ENCODE assay signal across 9 mouse cellular contexts in the genomic region with DNA sequence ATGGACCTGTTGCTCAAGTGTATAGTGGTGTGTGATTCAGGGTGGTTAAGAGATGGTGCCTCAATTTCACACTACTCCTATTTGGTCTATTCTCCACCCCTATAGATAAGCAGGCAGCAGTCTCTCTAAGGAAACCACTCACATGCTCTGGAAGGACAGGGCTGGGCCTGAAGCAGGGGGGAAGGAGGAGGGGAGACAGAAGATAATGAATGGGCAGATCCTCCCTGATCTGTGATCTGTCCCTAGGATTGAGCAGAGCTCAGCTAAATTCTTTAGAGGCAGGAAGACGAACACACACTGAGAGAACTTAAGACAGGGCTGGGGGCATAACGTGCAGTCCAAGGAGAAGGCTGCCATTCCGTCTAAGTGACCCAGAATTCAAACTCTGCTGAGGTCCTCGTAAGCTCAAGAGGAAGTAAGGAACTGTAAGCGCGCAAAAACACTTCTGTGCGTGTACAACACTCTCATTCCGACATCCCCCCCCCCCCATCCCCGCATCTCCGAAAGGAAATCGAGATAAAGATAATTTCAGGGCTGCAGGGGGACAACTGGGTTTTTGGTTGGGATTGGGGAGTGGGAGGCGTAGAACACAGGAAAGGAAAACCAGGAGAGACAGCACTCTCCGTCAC. TPM values are rescaled to one million over a fixed set of nuclear protein-coding genes. Genes with fewer than 3 reads are reported as not detected.
DNase-seq lines count a peak whose midpoint lies in the region; ATAC-seq and TF ChIP-seq lines count a peak whose summit lies in the region.
"Had no signal": no experiment of that assay in that cellular context is flagged by ENCODE, and none has a peak within 500 bp of the region (broad histone marks: within the 10 kb centered on the region; RNA-seq: fewer than 3 reads in every experiment).

No protein-coding gene starts in this region.

- H3K27ac ChIP-seq in gastrocnemius, adult 2 months = peak overlapping the region; percentile 95
- no peak overlapping the region for H3K27ac ChIP-seq in limb, embryonic 12.5 days
- peak overlapping the region; percentile 71 for H3K27ac ChIP-seq in small intestine, adult 2 months (ENCODE audit: insufficient read depth, low read depth, low read length)

- ATAC-seq in erythroid progenitor cell, adult 5-6 weeks (replicated peaks; ENCODE audit: low FRiP score, poor library complexity, severe bottlenecking) = peak; percentile 64
- no peak for ATAC-seq in limb, embryonic 12.5 days (ENCODE audit: insufficient number of reproducible peaks, insufficient read depth, low FRiP score, low TSS enrichment, low read depth)

- peaks cover 53% of the 10 kb centered on the region for H3K79me3 ChIP-seq in C2C12 (ENCODE audit: low read depth)

- no peaks in the 10 kb centered on the region for H3K9me3 ChIP-seq in limb, embryonic 12.5 days

- no peak for TF ChIP-seq POLR2A in small intestine, adult 2 months (IDR thresholded peaks at IDR 0.05; ENCODE audit: low read depth, low read length)

- peaks cover 21% of the 10 kb centered on the region for H3K36me3 ChIP-seq in C2C12 (ENCODE audit: control insufficient read depth, insufficient read depth)
- H3K36me3 ChIP-seq in limb, embryonic 12.5 days = peaks cover 16% of the 10 kb centered on the region
- peaks cover 4% of the 10 kb centered on the region; the same call in 1 of the 2 replicates for H3K36me3 ChIP-seq in small intestine, adult 2 months (ENCODE audit: control insufficient read depth, insufficient read depth, low read length)

- H3K9ac ChIP-seq in limb, embryonic 12.5 days (replicated peaks) = peak overlapping the region; percentile 92

- peak overlapping the region; percentile 98 for H3ac ChIP-seq in C2C12 (ENCODE audit: control insufficient read depth, insufficient read length, low read depth)

- H3K27me3 ChIP-seq in C2C12 (ENCODE audit: control insufficient read depth, insufficient read depth, insufficient read length) = no peaks in the 10 kb centered on the region
- peaks cover 6% of the 10 kb centered on the region for H3K27me3 ChIP-seq in limb, embryonic 12.5 days
- H3K27me3 ChIP-seq in small intestine, adult 2 months (ENCODE audit: control insufficient read depth, insufficient read depth, low read length) = no peaks in the 10 kb centered on the region
- H3K27me3 ChIP-seq: Patski had no signal

- DNase-seq in gastrocnemius, adult 2 months = no peak
- DNase-seq in gastrocnemius, postnatal 14 days = no peak
- no peak for DNase-seq in right cerebral cortex, postnatal 14 days
- no peak for DNase-seq in gastrocnemius, postnatal 36 days

- H3K79me2 ChIP-seq in C2C12 (ENCODE audit: control insufficient read depth, insufficient read depth) = peaks cover 59% of the 10 kb centered on the region

- peaks cover 10% of the 10 kb centered on the region for H3K4me1 ChIP-seq in limb, embryonic 12.5 days (replicated peaks)
- peaks cover 18% of the 10 kb centered on the region for H3K4me1 ChIP-seq in small intestine, adult 2 months (ENCODE audit: control insufficient read depth, insufficient read depth, insufficient read length, low read length)

- no peak for TF ChIP-seq CTCF in gastrocnemius, adult 2 months (IDR thresholded peaks at IDR 0.05)
- TF ChIP-seq CTCF in C2C12 (IDR thresholded peaks at IDR 0.05; ENCODE audit: control insufficient read depth, insufficient read depth, insufficient read length) = no peak
- no peak; the same call in 1 of the 2 replicates for TF ChIP-seq CTCF in small intestine, adult 2 months (IDR thresholded peaks at IDR 0.05; ENCODE audit: extremely low read depth, insufficient read length, insufficient replicate concordance, low read depth, low read length)

- WGBS in limb, embryonic 12.5 days = 2% methylated on average over 13 of the region's 13 CpGs
- under 1% methylated on average over 13 of the region's 13 CpGs for WGBS in small intestine, adult 2 months

- H3K4me3 ChIP-seq in gastrocnemius, adult 2 months = peak overlapping the region; percentile 92
- peak overlapping the region; percentile 99 for H3K4me3 ChIP-seq in C2C12 (ENCODE audit: insufficient read depth, poor library complexity, severe bottlenecking)
- H3K4me3 ChIP-seq in limb, embryonic 12.5 days (replicated peaks) = peak overlapping the region; percentile 94
- peak overlapping the region; percentile 92 for H3K4me3 ChIP-seq in small intestine, adult 2 months (ENCODE audit: low read depth, low read length)

- H3K4me2 ChIP-seq in limb, embryonic 12.5 days = peak overlapping the region; percentile 92

- intact Hi-C loops in gastrocnemius, adult 2 months (cut with DNase I) = no loop called here
- intact Hi-C loops in gastrocnemius, postnatal 14 days (cut with DNase I; ENCODE audit: low total_unique reads) = no loop called here
- intact Hi-C loops in gastrocnemius, postnatal 36 days (cut with DNase I) = no loop called here

TF ChIP-seq in C2C12, 6 proteins besides CTCF, POLR2A, EP300 and RAD21:
- TF ChIP-seq FOSL1 (IDR thresholded peaks at IDR 0.05; ENCODE audit: insufficient read depth, low read length, poor library complexity, severe bottlenecking) = no peak
- TF ChIP-seq MAX (IDR thresholded peaks at IDR 0.05) = no peak
- TF ChIP-seq MYOD1 (IDR thresholded peaks at IDR 0.05; ENCODE audit: control insufficient read depth, insufficient read length, low read depth) = no peak
- TF ChIP-seq CEBPB (IDR thresholded peaks at IDR 0.05; ENCODE audit: low read depth) = no peak
- no peak for TF ChIP-seq MYOG (IDR thresholded peaks at IDR 0.05; ENCODE audit: control insufficient read depth, extremely low read depth, insufficient read length)
- no peak for TF ChIP-seq USF1 (IDR thresholded peaks at IDR 0.05; ENCODE audit: low read depth)

RNA-seq across cellular contexts. Expression of a gene that starts 0.8 kb away (rescaled TPM):
- 10 to 100 TPM; 37.6 to 40.9 TPM for total RNA-seq in gastrocnemius, adult 2 months (2021)
- total RNA-seq in gastrocnemius, postnatal 14 days (2021) = 10 to 100 TPM; 49.1 to 49.4 TPM
- polyA plus RNA-seq in C2C12 (2012; fragmentation: generic; extraction: Trizol) = 136 TPM
- 99.8 and 136 TPM in 2 replicates for total RNA-seq in erythroid progenitor cell, adult 5-6 weeks (2015; ENCODE audit: low replicate concordance)
- 80.2 and 110 TPM in 2 replicates for total RNA-seq in erythroid progenitor cell, adult 5-6 weeks (2017; ENCODE audit: low replicate concordance)
- 14.3 and 24.3 TPM in 2 replicates for polyA plus RNA-seq in limb, embryonic 12.5 days (2016; fragmentation: Nextera tagmentation; extraction: Ambion mirVana)
- polyA plus RNA-seq in small intestine, adult 2 months (2012; rRNA removed) = 186 and 350 TPM in 2 replicates
- 10 to 100 TPM; 35.0 to 44.5 TPM for total RNA-seq in gastrocnemius, postnatal 36 days (2021)

RNA-seq across cellular contexts. Expression of a gene that starts 22.5 kb away (rescaled TPM):
- not detected for total RNA-seq in gastrocnemius, adult 2 months (2021)
- total RNA-seq in gastrocnemius, postnatal 14 days (2021) = not detected
- not detected for polyA plus RNA-seq in C2C12 (2012; fragmentation: generic; extraction: Trizol)
- not detected in 2 replicates for total RNA-seq in erythroid progenitor cell, adult 5-6 weeks (2015; ENCODE audit: low replicate concordance)
- not detected in 2 replicates for total RNA-seq in erythroid progenitor cell, adult 5-6 weeks (2017; ENCODE audit: low replicate concordance)
- not detected in 2 replicates for polyA plus RNA-seq in limb, embryonic 12.5 days (2016; fragmentation: Nextera tagmentation; extraction: Ambion mirVana)
- polyA plus RNA-seq in small intestine, adult 2 months (2012; rRNA removed) = 0.04 TPM in 1 of 2 replicates, not detected in the other
- total RNA-seq in gastrocnemius, postnatal 36 days (2021) = not detected

RNA-seq across cellular contexts. Expression of a gene that starts 23.6 kb away (rescaled TPM):
- not detected for total RNA-seq in gastrocnemius, adult 2 months (2021)
- total RNA-seq in gastrocnemius, postnatal 14 days (2021) = not detected
- polyA plus RNA-seq in C2C12 (2012; fragmentation: generic; extraction: Trizol) = 0.68 TPM
- not detected in 2 replicates for total RNA-seq in erythroid progenitor cell, adult 5-6 weeks (2015; ENCODE audit: low replicate concordance)
- not detected in 2 replicates for total RNA-seq in erythroid progenitor cell, adult 5-6 weeks (2017; ENCODE audit: low replicate concordance)
- polyA plus RNA-seq in limb, embryonic 12.5 days (2016; fragmentation: Nextera tagmentation; extraction: Ambion mirVana) = 0.47 TPM in 1 of 2 replicates, not detected in the other
- polyA plus RNA-seq in small intestine, adult 2 months (2012; rRNA removed) = not detected in 2 replicates
- not detected for total RNA-seq in gastrocnemius, postnatal 36 days (2021)

RNA-seq across cellular contexts. Expression of a gene that starts 25.0 kb away (rescaled TPM):
- 10 to 100 TPM; 11.9 to 12.1 TPM for total RNA-seq in gastrocnemius, adult 2 months (2021)
- total RNA-seq in gastrocnemius, postnatal 14 days (2021) = 10 to 100 TPM; 11.2 to 12.5 TPM
- polyA plus RNA-seq in C2C12 (2012; fragmentation: generic; extraction: Trizol) = 50.3 TPM
- 2.5 and 11.2 TPM in 2 replicates for total RNA-seq in erythroid progenitor cell, adult 5-6 weeks (2015; ENCODE audit: low replicate concordance)
- 1.9 and 2.6 TPM in 2 replicates for total RNA-seq in erythroid progenitor cell, adult 5-6 weeks (2017; ENCODE audit: low replicate concordance)
- 64.0 and 65.8 TPM in 2 replicates for polyA plus RNA-seq in limb, embryonic 12.5 days (2016; fragmentation: Nextera tagmentation; extraction: Ambion mirVana)
- polyA plus RNA-seq in small intestine, adult 2 months (2012; rRNA removed) = 10.9 and 12.2 TPM in 2 replicates
- 10 to 100 TPM; 10.4 to 10.9 TPM for total RNA-seq in gastrocnemius, postnatal 36 days (2021)

RNA-seq across cellular contexts. Expression of a gene that starts 25.5 kb away (rescaled TPM):
- not detected for total RNA-seq in gastrocnemius, adult 2 months (2021)
- total RNA-seq in gastrocnemius, postnatal 14 days (2021) = not detected
- polyA plus RNA-seq in C2C12 (2012; fragmentation: generic; extraction: Trizol) = not detected
- total RNA-seq in erythroid progenitor cell, adult 5-6 weeks (2015; ENCODE audit: low replicate concordance) = not detected in 2 replicates
- not detected in 2 replicates for total RNA-seq in erythroid progenitor cell, adult 5-6 weeks (2017; ENCODE audit: low replicate concordance)
- polyA plus RNA-seq in limb, embryonic 12.5 days (2016; fragmentation: Nextera tagmentation; extraction: Ambion mirVana) = not detected in 2 replicates
- polyA plus RNA-seq in small intestine, adult 2 months (2012; rRNA removed) = not detected in 2 replicates
- not detected for total RNA-seq in gastrocnemius, postnatal 36 days (2021)
- polyA plus RNA-seq: Patski had no signal
